Mouse (Mus musculus) adrenal gland, postnatal 25 days (tissue): ENCODE data around the gene Fcgr3. TPM values are rescaled to one million over a fixed set of nuclear protein-coding genes. Genes with fewer than 3 reads are reported as not detected.
A peak's percentile ranks its signal among the peaks of the same experiment; 100 is the strongest.
"Not testable (repeated sequence)": the region's sequence is repeated elsewhere in the genome, so short reads cannot be mapped to it uniquely, and the experiment has no call there.

Source experiments
- DNase-seq: peaks from one replicate; pipeline ENCODE4 v3.0.0; 2021; ENCODE audit warnings: mixed read lengths
- total RNA-seq: library from RNA; stranded (reverse); gene quantifications from 2 replicates; pipeline ENCODE4 v1.2.3, GENCODE M21; 2021

Fcgr3 gene
- total RNA-seq, 1 experiment from 2014 or later: 5.5 TPM

GRCm38 (mm10) chr1:171085718-171086117, 21.0 kb upstream of the Fcgr3 start:
- no peak for DNase-seq

GRCm38 (mm10) chr1:171081512-171082231, 16.9 kb upstream of the Fcgr3 start:
- DNase-seq: not testable (repeated sequence)

- not testable (repeated sequence) for DNase-seq
Observed at GRCm38 (mm10) chr1:171079825-171080224, 15.1 kb upstream of the Fcgr3 start.

GRCm38 (mm10) chr1:171079345-171079744, 14.6 kb upstream of the Fcgr3 start:
- not testable (repeated sequence) for DNase-seq

GRCm38 (mm10) chr1:171078419-171078818, 13.7 kb upstream of the Fcgr3 start:
- not testable (repeated sequence) for DNase-seq

- DNase-seq: not testable (repeated sequence)
Observed at GRCm38 (mm10) chr1:171077955-171078354, 13.2 kb upstream of the Fcgr3 start.

GRCm38 (mm10) chr1:171077192-171077591, 12.5 kb upstream of the Fcgr3 start:
- not testable (repeated sequence) for DNase-seq

- DNase-seq: not testable (repeated sequence)
Observed at GRCm38 (mm10) chr1:171076176-171076575, 11.4 kb upstream of the Fcgr3 start.

GRCm38 (mm10) chr1:171074283-171074682, 9.5 kb upstream of the Fcgr3 start:
- DNase-seq: peak; percentile 10

GRCm38 (mm10) chr1:171072217-171072616, 7.5 kb upstream of the Fcgr3 start:
- DNase-seq: not testable (repeated sequence)

- not testable (repeated sequence) for DNase-seq
Observed at GRCm38 (mm10) chr1:171071726-171072125, 7.0 kb upstream of the Fcgr3 start.

- DNase-seq: not testable (repeated sequence)
Observed at GRCm38 (mm10) chr1:171070879-171071278, 6.1 kb upstream of the Fcgr3 start.

- not testable (repeated sequence) for DNase-seq
Observed at GRCm38 (mm10) chr1:171069508-171069907, 4.8 kb upstream of the Fcgr3 start.

GRCm38 (mm10) chr1:171067928-171068327, 3.2 kb upstream of the Fcgr3 start:
- DNase-seq: not testable (repeated sequence)

- not testable (repeated sequence) for DNase-seq
Observed at GRCm38 (mm10) chr1:171066583-171066982, 1.8 kb upstream of the Fcgr3 start.

GRCm38 (mm10) chr1:171065768-171066167, 1.0 kb upstream of the Fcgr3 start:
- peak; percentile 29 for DNase-seq

GRCm38 (mm10) chr1:171065243-171065587, 480 bp upstream of the Fcgr3 start:
- peak; percentile 62 for DNase-seq

GRCm38 (mm10) chr1:171063569-171064490, 905 bp downstream of the Fcgr3 start:
- DNase-seq: peak; percentile 25

GRCm38 (mm10) chr1:171061566-171061965, 3.2 kb downstream of the Fcgr3 start:
- DNase-seq: no peak

- no peak for DNase-seq
Observed at GRCm38 (mm10) chr1:171060392-171060791, 4.3 kb downstream of the Fcgr3 start.

GRCm38 (mm10) chr1:171059203-171059602, 5.5 kb downstream of the Fcgr3 start:
- DNase-seq: no peak

- DNase-seq: no peak
Observed at GRCm38 (mm10) chr1:171057253-171057652, 7.5 kb downstream of the Fcgr3 start.

- no peak for DNase-seq
Observed at GRCm38 (mm10) chr1:171053305-171053704, 11.4 kb downstream of the Fcgr3 start.
